Mouse (Mus musculus) heart, postnatal 10 days (tissue): ENCODE measurements at regions not wholly inside any gene's neighbourhood (a gene's known extent, or its start where the extent isn't known, plus 50 kb on each side); places are given as distances from the start of the nearest gene placed in this dataset.

ENCODE experiments used
- DNase-seq, 2 experiments: peaks; one replicate each; pipeline ENCODE4 v3.0.0; 2021
- intact Hi-C: fragments of 180-260 bp; cut with DNase I; formaldehyde crosslinking; loops from one replicate; pipeline ENCODE4 v1.15.1; 2025

- intact Hi-C loops: no loop called here
- no peak for DNase-seq
Observed at GRCm38 (mm10) chr10:71485063-71485762, 137.7 kb downstream of the Ipmk start.

GRCm38 (mm10) chr10:71489791-71490190 is 142.2 kb downstream of the Ipmk start:
- DNase-seq: no peak
- intact Hi-C loops: no loop called here

- intact Hi-C loops: no loop called here
- no peak for DNase-seq
Observed at GRCm38 (mm10) chr10:71502096-71502495, 154.5 kb downstream of the Ipmk start.

GRCm38 (mm10) chr10:71504219-71504618 is 156.7 kb downstream of the Ipmk start:
- DNase-seq: no peak
- intact Hi-C loops: no loop called here

GRCm38 (mm10) chr10:71525290-71525689 is 177.7 kb downstream of the Ipmk start:
- DNase-seq: no peak
- intact Hi-C loops: no loop called here

- intact Hi-C loops: no loop called here
- no peak for DNase-seq
Observed at GRCm38 (mm10) chr10:71533759-71534158, 186.2 kb downstream of the Ipmk start.

- no peak for DNase-seq
- intact Hi-C loops: no loop called here
Observed at GRCm38 (mm10) chr10:71545489-71545888, 197.9 kb downstream of the Ipmk start.

- intact Hi-C loops: no loop called here
- no peak for DNase-seq
Observed at GRCm38 (mm10) chr10:71546507-71546906, 198.9 kb downstream of the Ipmk start.

GRCm38 (mm10) chr10:71583716-71584115 is 236.2 kb downstream of the Ipmk start:
- intact Hi-C loops: no loop called here
- DNase-seq: no peak

- intact Hi-C loops: no loop called here
- no peak for DNase-seq
Observed at GRCm38 (mm10) chr10:71598515-71598914, 251.0 kb downstream of the Ipmk start.

GRCm38 (mm10) chr10:71613736-71614135 is 266.2 kb downstream of the Ipmk start:
- no peak for DNase-seq
- intact Hi-C loops: no loop called here

- intact Hi-C loops: no loop called here
- no peak for DNase-seq
Observed at GRCm38 (mm10) chr10:71617156-71617555, 269.6 kb downstream of the Ipmk start.

- intact Hi-C loops: no loop called here
- no peak for DNase-seq
Observed at GRCm38 (mm10) chr10:71646071-71646470, 298.5 kb downstream of the Ipmk start.

GRCm38 (mm10) chr10:71657525-71657924 is 310.0 kb downstream of the Ipmk start:
- intact Hi-C loops: no loop called here
- no peak for DNase-seq

GRCm38 (mm10) chr10:71663545-71663944 is 316.0 kb downstream of the Ipmk start:
- DNase-seq: no peak
- intact Hi-C loops: no loop called here

GRCm38 (mm10) chr10:71667160-71667571 is 319.6 kb downstream of the Ipmk start:
- intact Hi-C loops: no loop called here
- no peak for DNase-seq

GRCm38 (mm10) chr10:71679240-71679639 is 331.7 kb downstream of the Ipmk start:
- intact Hi-C loops: no loop called here
- no peak for DNase-seq

GRCm38 (mm10) chr10:71713456-71713855 is 365.9 kb downstream of the Ipmk start:
- no peak for DNase-seq
- intact Hi-C loops: no loop called here

- no peak for DNase-seq
- intact Hi-C loops: no loop called here
Observed at GRCm38 (mm10) chr10:71727746-71728145, 380.2 kb downstream of the Ipmk start.

GRCm38 (mm10) chr10:71733821-71734220 is 386.3 kb downstream of the Ipmk start:
- no peak for DNase-seq
- intact Hi-C loops: no loop called here

- intact Hi-C loops: no loop called here
- DNase-seq: no peak
Observed at GRCm38 (mm10) chr10:71734481-71734880, 386.9 kb downstream of the Ipmk start.

GRCm38 (mm10) chr10:71738280-71738679 is 390.7 kb downstream of the Ipmk start:
- DNase-seq: no peak
- intact Hi-C loops: no loop called here
